Mouse (Mus musculus) left cerebral cortex, postnatal 14 days (tissue): ENCODE measurements at regions not wholly inside any gene's neighbourhood (a gene's known extent, or its start where the extent isn't known, plus 50 kb on each side); places are given as distances from the start of the nearest gene placed in this dataset.
A peak's percentile ranks its signal among the peaks of the same experiment; 100 is the strongest.

Experiments used
- DNase-seq, 2 experiments: peaks; one replicate each; pipeline ENCODE4 v3.0.0; 2021 to 2022; ENCODE audit warnings: low spot score in 2 of 2, mixed read lengths in 1 of 2
- intact Hi-C: fragments of 180-260 bp; cut with DNase I; formaldehyde crosslinking; loops from one replicate; pipeline ENCODE4 v1.15.1; 2025

DNA sequence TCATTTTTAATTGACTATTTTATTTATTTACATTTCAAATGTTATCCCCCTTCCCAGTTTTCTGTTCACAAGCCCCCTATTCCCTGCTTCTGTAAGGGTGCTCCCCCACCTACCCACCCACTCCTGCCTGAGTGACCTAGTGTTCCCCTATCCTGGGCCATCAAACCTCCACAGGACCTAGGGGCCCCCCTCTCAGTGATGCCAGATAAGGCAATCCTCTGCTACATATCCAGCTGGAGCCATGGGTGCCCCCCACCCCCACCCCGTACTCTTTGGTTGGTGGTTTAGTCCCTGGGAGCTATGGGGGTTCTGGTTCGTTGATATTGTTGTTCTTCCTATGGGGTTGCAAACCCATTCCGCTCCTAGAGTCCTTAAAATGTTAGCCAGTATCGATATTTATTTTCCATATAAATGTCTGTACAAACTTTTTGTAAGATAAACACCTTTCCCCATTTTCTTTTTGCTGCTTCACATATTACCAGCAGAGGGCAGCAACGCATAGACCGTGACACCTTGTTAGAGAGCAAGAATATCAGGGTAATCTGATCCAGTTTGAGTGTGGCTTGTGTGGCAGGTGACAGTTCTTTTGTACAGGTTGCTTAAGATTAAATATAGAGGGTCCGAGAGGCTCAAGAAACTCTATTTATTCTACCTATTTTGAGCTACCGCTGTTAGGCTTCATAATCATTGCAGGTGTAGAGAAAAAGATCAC lies 177.2 kb upstream of the Scn7a start:
- intact Hi-C loops, result loop anchor here (5.0 kb wide), 2 partner anchors 515 to 1385 kb away; no protein-coding TSS in a partner anchor
- peak; percentile 34 to 63 for DNase-seq

DNA sequence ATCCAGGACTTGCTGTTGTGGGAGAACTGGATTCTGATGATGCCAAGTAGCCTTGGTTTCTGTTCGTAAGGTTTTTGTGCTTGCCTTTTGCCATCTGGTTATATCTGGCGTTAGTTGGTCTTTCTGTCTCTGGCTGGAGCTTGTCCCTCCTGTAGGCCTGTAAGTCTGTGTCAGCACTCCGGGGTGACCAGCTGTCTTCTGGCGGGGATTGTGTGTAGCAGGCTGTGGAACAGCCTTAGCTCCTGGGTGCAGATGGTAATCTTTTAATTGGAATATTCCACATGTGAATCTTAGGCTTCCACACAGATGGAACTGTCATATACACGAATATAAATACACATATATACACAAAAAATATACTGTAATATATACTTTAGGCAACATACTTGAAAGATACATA lies 156.5 kb upstream of the Scn7a start:
- intact Hi-C loops, result no loop called here
- no peak for DNase-seq

DNA sequence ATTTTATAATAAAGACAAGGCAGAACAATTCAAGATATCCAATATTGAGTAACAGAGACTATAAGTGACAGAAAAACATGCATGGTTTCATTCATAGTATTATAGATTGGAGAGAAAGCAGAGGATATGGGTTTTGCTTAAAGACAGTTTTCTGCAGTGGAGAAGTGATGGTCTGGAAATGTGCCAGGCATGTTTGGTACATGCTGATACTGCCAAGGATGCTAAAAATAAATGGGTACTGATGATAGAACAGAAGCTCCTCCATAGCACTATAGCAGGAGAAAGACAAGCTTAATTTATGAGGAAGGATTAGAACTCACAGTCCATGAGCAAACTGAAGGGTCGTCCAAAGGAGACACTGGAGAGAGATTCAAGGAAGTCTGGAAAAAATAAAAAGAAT lies 113.3 kb upstream of the Scn7a start:
- peak; percentile 14 to 27 for DNase-seq
- intact Hi-C loops, result no loop called here

DNA sequence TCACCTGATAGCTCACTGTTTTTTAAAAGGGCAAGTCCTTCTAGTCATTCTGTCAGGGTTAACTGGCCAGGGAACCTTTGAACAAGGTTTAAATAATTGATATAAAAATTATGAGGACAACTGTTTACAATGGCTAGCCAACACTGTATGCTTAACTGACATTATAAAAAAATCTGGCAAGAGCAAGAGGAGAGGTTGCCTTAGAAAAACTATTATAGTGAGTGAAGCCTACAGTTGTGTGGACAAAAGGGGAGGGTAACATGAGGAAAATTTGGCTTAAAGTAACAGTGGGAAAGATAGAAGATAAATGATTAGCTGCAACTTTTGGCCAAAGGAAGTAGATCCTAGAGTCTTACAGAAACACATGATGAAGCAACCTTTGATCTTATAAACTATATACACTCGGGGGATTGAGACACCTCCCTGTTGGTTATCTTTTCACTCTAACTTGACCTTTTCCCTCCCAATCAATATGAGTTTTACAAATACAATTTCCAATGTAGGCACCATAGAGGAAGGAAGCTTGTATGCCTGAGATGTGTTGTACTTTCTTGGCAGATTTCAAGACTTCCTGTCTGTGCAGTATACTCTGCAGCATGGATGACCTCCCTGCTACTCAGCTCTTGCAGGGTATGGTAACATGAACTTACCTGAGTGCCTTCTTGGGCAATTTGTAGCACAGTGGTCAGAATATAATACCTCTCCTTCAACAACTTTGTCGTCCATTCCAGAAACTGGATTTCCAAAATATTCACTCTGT lies 82.9 kb upstream of the Scn7a start:
- intact Hi-C loops, result no loop called here
- no peak for DNase-seq
